Mouse (Mus musculus): Measurements from ENCODE around the gene Tmeff1. TPM values are rescaled to one million over a fixed set of nuclear protein-coding genes. Genes with fewer than 3 reads are reported as not detected.
"Not testable (repeated sequence)": the region's sequence is repeated elsewhere in the genome, so short reads cannot be mapped to it uniquely, and the experiment has no call there.

Tmeff1 gene
- total RNA-seq, 2 experiments from 2014 or later, result not detected

DNA sequence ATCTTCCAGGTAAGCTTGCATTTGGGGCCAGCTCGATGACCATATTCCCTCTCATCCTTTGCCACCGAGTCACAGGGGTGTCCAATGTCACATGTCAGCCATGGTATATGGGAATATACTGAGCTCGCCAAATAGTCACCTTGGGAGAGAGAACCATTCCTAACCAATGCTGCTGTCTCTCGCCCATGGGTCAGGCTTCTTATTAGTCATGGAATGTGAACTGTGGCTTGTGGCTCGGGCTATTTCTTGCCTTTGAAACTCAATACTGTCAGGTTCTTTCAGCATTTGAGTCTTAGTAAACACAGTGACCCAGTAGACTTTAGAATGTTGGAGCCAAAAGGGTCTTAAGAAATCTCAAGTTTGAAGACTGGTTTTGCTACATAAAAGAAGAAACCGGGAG lies 79.0 kb downstream of the Tmeff1 start:
- no peak for ATAC-seq (replicated peaks; ENCODE audit: low FRiP score, poor library complexity, severe bottlenecking)

DNA sequence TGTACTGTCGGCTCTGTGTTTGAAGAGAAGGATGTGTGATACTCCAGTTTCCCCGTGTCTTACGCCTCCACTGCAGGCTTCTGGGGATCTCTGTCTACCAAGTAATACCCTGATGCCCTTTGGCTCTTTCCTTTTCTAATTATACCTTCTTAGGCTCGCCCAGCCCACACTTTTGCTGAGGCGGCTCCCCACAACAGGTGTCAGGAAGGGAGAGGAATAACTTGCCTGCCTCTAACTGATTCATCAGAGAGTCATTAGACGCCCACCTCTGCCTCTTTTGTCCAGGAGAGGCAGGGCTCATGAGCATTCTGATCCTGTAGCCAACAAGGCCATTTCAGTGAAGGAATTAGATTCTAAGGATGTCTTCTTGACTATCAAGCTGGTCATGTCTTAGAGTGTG lies 82.3 kb downstream of the Tmeff1 start:
- ATAC-seq (replicated peaks; ENCODE audit: low FRiP score, poor library complexity, severe bottlenecking), result no peak

DNA sequence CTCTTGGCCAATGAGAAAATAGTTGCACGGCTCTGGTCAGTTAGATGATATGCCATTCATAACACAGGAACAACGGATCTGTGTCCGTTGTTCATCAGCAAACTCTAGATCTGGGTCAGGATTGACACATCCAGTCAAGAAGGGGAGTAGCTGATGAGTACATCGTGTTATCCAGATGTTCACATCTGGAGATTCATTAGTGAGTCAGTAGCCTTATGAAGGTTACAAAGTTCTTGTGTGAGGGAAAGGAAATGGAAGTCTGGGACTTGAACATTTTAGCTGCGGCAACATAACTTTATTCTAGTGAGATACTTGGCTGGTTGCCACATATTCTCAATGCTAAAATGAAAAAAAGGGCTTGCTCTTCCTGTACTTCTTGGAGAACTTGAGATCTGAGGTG lies 87.9 kb downstream of the Tmeff1 start:
- no peak for ATAC-seq (replicated peaks; ENCODE audit: low FRiP score, poor library complexity, severe bottlenecking)

DNA sequence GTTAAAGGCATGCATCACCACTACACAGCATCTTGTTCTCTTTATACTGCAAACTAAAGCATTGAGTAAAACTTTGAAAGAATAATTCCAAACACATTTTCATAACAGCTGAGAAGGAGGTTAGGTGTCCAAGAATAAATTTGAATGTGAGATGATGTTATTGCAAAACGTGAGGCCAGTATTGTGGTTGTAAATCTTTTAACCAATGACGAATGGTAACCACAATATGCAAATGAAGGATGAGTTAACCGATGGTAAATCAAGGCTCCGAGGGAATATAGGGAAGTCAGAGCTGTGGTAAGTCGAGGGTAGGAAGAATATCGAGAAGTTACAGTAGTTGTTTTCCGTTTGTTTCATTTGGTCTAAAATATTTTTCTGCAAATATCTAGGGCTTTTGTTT lies 89.4 kb downstream of the Tmeff1 start:
- ATAC-seq (replicated peaks; ENCODE audit: low FRiP score, poor library complexity, severe bottlenecking), result no peak

DNA sequence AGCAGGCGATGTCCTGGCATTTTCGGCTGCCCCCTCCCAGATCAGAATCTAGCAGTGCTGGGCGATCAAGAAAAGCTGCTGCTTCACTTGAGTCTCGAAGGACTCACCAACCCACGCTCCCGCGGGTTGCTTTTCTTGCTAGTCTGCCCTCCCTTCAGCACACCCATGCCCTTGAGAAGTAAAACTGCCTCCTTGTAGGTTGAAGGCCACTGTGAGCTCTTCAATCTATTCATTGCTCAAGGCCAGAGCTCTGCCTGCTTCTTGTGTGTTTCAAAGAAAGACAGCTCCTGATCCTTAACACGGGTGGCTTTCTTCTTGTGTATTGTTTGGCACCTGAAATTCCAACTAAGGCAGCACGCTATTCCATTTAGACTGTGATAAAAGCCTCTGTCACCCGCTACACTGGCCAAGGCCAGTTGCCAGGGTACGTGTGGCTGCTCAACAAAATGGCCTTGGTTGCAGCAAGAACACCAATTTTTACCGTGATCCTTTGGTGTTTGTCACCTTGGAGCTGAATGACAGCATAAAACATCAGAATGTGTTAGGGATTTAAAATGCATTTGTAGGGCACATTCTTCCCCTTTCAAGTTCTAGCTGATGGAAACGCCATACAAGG lies 91.7 kb downstream of the Tmeff1 start:
- ATAC-seq (replicated peaks; ENCODE audit: low FRiP score, poor library complexity, severe bottlenecking), result no peak

DNA sequence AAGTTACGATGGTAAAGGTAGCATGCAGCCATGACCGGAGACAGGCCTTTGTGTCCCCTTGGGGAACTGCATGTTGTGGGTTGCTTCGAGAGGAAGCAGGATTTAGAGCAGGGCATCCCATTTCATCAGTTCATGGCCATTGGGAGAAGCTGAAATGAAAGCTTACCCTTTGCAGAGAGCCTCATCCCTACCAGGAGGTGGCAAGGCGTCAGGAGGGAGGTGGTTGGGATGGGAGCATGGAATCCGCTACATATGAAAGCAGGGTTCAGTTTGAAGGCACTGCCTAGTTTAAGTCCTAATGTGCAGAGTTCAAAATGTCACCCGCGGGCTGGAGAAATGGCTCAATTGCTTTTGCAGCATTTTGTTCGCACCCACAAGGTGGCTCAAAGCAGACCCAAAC lies 92.3 kb downstream of the Tmeff1 start:
- no peak for ATAC-seq (replicated peaks; ENCODE audit: low FRiP score, poor library complexity, severe bottlenecking)

DNA sequence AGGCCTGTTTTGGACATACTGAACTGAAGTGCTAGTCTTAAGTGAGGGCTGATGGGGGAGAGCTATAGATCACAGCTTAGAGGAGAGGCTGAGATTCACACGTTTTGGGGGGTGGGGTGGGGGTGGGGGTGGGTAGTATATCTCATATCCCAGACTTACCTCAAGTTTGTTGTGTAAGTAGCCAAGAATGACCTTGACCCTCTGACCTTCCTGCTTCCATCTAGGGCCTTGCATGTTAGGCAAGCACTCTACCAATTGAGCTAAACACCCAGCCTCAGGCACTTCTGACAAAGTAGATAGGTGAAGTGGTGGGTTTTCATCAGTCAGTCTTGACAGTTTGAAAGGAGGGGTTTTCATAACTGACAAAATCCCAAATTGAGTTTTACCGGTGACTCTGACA lies 92.8 kb downstream of the Tmeff1 start:
- no peak for ATAC-seq (replicated peaks; ENCODE audit: low FRiP score, poor library complexity, severe bottlenecking)

DNA sequence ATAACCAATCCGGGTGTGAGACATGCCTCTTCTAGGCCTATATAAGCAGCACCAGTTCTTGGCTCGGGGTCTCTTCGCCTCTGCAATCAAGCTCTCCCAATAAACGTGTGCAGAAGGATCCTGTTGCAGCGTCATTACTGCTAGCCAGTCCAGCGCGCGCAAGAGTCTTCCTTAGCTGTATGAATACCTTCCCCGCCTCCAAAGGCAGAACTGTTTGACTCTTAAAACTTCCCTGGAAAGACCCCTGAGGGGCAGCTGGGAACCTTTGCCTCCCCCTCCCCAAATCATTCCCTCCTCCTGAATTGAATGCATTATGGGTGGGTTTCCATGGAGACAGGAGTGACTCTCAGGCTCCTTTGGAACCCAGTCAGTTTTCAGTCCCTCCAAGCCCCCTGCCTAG lies 93.8 kb downstream of the Tmeff1 start:
- no peak for ATAC-seq (replicated peaks; ENCODE audit: low FRiP score, poor library complexity, severe bottlenecking)

DNA sequence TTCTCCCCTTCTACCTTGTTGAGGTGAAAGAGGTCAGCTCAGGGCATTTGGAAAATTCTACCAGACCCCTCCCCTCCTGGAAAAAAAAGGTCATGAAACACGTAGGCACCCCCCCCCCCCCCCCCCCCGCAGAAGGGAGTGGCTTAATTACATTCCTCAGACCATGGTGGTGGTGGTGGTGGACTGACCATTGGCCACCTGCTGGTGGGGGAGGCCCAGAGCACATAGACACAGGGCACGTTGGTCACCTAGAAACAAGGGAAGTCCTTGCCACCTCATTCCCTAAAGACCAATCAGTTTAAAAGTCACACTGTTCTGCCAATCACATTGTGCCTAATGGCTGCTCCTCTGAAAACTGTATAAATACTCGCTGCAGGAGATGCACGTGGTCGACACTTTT lies 94.8 kb downstream of the Tmeff1 start:
- not testable (repeated sequence) for ATAC-seq (replicated peaks; ENCODE audit: low FRiP score, poor library complexity, severe bottlenecking)

DNA sequence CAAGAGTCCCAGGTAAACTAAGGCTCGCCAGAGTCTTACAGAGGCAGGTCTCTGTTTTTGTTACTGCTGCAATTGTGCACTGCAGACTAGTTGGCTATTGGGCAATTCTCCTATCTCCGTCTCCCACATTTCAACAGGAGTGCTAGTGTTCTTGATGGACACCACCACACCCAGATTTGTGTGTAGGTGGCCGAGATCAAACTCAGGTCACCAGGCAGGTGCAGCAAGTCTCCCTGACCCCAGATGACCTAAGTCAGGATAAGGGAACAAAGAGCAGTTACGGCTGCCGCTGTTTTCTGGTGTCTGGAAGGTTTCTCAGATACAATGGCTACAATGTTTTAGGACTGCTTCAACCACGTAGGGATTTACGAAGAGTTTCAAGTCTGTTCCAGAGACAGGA lies 95.2 kb downstream of the Tmeff1 start:
- ATAC-seq (replicated peaks; ENCODE audit: low FRiP score, poor library complexity, severe bottlenecking), result no peak

DNA sequence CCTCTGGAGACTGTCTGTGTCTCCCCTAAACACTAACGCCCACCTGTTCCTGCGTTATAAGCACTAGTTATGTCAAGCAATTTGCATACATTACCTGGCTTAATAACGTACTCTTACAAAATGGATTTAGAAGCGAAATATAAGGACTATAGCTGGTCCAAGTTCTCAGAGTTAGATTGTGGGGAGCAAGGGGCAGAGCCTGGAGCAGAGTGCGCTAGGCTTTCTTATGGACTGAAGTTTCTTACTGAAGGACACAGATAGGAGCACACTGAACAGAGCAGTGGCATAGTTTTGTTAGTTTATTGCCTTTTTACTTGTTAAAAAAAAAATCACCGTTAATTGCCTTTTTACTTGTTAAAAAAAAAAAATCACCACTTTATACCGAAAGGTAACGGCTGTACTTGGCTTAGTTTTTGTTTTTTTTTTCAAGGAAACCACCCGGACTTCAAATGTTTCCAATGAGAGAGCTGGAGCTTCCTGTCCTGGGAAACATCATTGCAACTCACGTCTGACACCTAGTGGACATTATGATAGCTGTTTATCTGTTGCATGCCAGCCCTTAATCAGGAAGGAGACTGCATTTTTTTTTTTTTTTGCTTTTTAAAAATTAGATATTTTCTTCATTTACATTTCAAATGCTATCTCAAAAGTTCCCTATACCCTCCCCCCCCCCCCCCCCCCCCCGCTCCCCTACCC lies 95.8 kb downstream of the Tmeff1 start:
- ATAC-seq (replicated peaks; ENCODE audit: low FRiP score, poor library complexity, severe bottlenecking), result no peak

DNA sequence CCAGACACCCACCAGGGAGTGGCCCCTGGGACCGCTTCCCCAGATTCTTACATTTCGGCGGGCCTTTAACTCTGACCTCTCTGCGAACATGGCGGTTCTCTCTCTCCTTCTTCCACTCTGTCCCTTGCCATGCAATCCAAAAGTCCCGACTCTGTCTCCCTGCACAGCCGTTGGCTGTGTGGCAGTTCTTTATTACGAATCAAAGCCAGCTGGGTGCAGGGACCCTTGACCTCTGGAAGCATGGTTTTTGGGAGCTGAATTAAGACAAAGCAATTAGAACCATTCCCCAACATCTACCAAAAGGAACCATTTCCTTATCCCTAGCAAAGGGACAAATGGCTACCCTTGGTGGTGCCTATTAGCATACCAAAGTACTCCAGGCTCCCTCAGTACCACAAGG lies 98.2 kb downstream of the Tmeff1 start:
- ATAC-seq (replicated peaks; ENCODE audit: low FRiP score, poor library complexity, severe bottlenecking), result no peak

DNA sequence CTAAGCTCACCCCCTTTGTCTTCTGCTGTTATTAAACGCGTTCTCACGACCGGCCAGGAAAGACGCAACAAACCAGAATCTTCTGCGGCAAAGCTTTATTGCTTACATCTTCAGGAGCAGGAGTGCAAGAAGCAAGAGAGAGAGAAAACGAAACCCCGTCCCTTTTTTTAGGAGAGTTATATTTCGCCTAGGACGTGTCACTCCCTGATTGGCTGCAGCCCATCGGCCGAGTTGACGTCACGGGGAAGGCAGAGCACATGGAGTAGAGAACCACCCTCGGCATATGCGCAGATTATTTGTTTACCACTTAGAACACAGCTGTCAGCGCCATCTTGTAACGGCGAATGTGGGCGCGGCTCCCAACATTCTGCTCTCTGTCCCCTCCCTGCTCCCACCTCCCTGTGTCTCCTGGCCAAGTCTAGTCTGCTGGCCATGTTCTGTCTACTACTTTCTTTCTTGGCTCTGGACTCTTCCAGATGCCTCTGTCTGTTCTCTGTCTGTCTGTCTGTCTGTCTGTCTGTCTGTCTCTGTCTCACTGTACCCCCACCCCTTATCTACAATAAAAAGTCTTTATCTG lies 98.7 kb downstream of the Tmeff1 start:
- not testable (repeated sequence) for ATAC-seq (replicated peaks; ENCODE audit: low FRiP score, poor library complexity, severe bottlenecking)

DNA sequence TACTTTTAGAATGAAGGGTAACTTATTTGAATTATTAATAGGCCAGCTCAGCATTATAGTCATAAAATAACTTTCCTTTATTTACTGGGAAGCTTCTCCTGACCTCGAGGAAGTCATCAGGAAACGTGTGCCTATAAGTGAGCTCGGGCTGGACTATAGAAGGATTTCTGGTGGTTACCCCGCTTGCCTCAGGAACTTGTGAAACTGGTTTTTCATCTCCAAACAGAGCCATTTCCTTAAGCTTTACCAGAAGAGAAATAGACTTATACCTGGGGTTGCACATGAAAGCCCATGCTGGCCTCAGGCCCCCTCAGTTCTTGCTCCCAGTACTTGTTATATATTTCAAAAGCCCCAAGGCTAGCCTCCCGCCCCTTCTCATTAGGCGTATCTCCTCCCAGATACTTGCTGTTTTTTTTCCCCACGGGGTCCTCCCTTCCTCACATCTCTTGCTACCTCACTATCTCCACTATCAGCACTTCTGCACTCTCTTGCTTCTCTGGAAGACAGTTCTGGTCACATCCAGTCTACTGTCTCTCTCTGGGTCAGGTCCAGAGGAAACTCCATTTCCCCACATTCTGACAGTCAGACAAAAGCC lies 99.7 kb downstream of the Tmeff1 start:
- ATAC-seq (replicated peaks; ENCODE audit: low FRiP score, poor library complexity, severe bottlenecking), result no peak

DNA sequence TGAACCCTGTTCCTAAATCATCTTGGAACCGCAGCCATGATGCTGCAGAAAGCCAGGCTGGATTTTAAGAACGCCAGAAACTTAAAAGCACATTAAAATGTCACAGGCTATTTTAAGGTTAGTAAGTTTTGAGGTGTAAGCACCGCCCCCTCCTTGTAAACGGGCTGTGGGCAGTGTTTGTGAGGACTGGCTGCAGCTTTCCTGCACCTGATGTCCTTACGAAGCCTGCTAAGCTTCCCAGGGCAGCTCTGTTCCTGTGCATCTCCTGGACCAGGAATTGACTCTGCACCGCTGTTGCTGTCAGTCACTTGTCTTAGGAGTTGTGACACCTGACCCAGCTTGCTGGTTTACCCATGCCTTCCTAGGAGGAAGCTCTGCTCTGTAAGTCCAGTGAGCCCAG lies 103.2 kb downstream of the Tmeff1 start:
- no peak for ATAC-seq (replicated peaks; ENCODE audit: low FRiP score, poor library complexity, severe bottlenecking)

DNA sequence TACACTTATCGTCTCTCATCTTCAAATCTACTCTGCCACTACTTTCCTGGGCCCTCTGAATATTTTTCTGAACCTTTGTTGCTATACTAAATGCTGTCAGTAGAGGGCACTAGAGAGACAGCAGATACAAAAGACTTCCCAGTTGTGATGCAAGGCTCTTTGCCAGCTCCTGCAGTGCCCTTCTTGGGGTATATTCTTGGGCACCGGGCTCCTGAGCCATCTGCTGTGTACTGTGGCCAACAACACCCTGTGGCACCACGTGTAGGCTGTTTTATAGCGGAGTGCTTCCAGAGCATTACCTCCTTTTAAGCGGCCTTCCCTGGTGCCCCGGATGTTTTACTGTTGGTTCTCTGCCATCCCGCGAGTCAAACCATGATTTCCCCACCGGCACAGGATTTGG lies 105.7 kb downstream of the Tmeff1 start:
- no peak for ATAC-seq (replicated peaks; ENCODE audit: low FRiP score, poor library complexity, severe bottlenecking)

DNA sequence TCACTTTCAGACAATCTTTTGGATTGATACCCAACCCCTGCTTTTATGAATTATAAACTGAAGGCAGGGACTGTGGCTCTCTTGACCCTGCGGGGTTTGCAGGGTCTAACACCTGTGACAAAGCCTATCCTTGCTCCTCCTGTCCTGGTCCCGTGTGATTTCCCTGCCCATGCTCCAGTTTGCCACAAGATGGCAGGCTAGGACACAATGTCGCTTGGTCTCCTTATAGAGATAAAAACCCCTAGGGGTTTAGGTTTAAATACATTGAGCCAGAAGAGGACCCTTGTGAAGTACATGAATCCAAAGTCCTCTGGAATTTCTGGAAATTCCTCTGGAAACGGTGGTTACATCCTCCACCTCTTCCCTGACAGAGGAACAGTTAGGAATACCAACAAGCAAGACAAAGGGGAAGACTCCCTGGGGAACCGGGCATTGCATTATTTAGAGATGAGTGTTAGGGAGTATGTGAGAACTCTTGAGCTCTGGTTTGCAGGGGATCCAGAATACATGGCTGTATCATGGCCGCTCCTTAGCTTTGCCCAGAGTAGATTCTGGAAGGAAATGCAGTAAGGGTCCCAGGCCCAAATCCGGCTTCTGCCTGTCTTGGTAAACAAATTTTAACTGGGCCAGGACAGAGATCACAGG lies 106.9 kb downstream of the Tmeff1 start:
- ATAC-seq (replicated peaks; ENCODE audit: low FRiP score, poor library complexity, severe bottlenecking), result no peak

DNA sequence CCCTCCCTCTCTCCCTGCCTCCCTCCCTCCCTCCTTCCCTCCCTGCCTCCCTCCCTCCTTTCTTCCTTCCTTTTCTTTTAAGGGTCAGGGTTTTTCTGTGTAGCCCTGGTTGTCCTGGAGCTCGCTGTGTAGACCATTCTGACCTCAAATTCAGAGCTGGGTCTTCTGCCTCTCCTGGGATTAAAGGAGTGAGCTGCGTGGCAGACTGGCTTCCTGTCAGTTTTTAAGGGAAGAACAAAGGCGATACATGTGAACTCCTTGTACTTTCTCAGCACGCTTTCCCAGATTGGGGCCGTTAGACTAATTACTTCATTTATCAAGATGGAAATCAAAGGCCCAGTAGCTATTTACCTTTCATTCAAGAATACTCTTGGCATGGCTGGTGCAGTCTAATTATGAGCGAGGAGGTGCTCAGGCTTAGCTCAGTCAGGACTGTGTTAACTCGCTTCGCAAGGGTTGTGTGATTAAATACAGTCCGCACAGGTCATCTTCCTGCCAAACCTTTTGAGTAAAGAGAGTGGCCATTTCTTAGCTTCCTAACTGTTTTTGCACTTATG lies 107.8 kb downstream of the Tmeff1 start:
- ATAC-seq (replicated peaks; ENCODE audit: low FRiP score, poor library complexity, severe bottlenecking), result no peak

DNA sequence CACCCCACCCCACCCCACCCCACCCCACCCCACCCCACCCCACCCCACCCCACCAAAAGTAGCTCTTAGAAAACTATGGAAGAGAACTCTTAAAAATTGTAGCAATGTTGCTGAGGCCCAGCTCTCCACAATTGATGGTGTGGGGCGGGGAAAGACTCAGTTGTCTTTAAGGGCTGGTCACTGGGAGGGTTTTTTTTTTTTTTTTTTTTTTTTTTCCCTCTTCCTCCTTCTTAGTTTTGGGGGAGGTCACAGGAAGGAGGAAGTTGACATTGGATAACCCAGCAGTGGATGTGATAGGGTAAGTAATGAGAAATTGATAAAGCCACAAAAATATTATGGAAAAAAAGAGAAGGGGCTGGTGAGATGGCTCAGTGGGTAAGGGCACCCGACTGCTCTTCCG lies 111.7 kb downstream of the Tmeff1 start:
- ATAC-seq (replicated peaks; ENCODE audit: low FRiP score, poor library complexity, severe bottlenecking), result no peak

DNA sequence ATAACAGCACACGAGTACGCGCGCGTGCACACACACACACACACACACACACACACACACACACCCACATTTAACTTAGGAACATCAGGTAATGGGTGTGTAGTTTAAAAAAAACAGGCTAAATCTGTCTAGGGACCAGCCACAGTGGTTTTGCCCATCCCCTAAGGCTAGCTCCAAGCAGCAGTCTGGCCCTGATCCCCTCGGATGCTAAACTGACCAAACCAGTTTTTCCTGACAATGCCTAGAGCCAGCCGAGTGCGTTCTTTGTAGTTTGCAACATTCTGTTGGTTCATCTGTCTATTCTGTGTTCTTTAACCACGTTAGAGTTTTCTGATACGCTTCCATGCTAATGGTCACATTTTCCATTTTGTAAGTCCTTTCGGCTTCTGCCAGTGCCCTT lies 112.3 kb downstream of the Tmeff1 start:
- no peak for ATAC-seq (replicated peaks; ENCODE audit: low FRiP score, poor library complexity, severe bottlenecking)

Data from erythroid progenitor cell, adult 5-6 weeks (primary cell).